Mouse (Mus musculus): ENCODE measurements around the gene Usp5.

- TF ChIP-seq FOSL1 (IDR thresholded peaks at IDR 0.05; ENCODE audit: insufficient read depth, low read length, poor library complexity, severe bottlenecking) (no peak), CTCF (IDR thresholded peaks at IDR 0.05; ENCODE audit: control insufficient read depth, insufficient read depth, insufficient read length) (no peak), MYOD1 (IDR thresholded peaks at IDR 0.05; ENCODE audit: control insufficient read depth, insufficient read length, low read depth) (no peak), USF1 (IDR thresholded peaks at IDR 0.05; ENCODE audit: low read depth) (no peak)
Observed at GRCm38 (mm10) chr6:124811701-124812560, 17.4 kb downstream of the Usp5 start.

All from C2C12 (cell line).